ENCODE assay signal across 24 mouse cellular contexts in genomic region chr10:107813814-107814483, GRCm38 (mm10).
DNase-seq lines count a peak whose midpoint lies in the region; ATAC-seq lines count a peak whose summit lies in the region.
"Had no signal": no experiment of that assay in that cellular context is flagged by ENCODE, and none has a peak within 500 bp of the region (broad histone marks: within the 10 kb centered on the region; RNA-seq: fewer than 3 reads in every experiment).

No protein-coding gene starts in this region.

- H3K4me1 ChIP-seq in midbrain, embryonic 15.5 days: no peaks in the 10 kb centered on the region
- H3K4me1 ChIP-seq: embryonic facial prominence, embryonic 12.5 days; limb, embryonic 10.5 days; megakaryocyte, embryonic 14.5 days; neural tube, embryonic 15.5 days had no signal

- 76% methylated on average over 16 of the region's 16 CpGs for WGBS in midbrain, embryonic 15.5 days

- no peaks in the 10 kb centered on the region for H3K9me3 ChIP-seq in midbrain, embryonic 15.5 days
- H3K9me3 ChIP-seq: embryonic facial prominence, embryonic 12.5 days; limb, embryonic 10.5 days; megakaryocyte, embryonic 14.5 days; neural tube, embryonic 15.5 days had no signal

- no peak overlapping the region for H3K27ac ChIP-seq in midbrain, embryonic 15.5 days
- H3K27ac ChIP-seq: embryonic facial prominence, embryonic 12.5 days; gastrocnemius, adult 2 months; limb, embryonic 10.5 days; neural tube, embryonic 15.5 days had no signal

- H3K9ac ChIP-seq in midbrain, embryonic 15.5 days: no peak overlapping the region
- H3K9ac ChIP-seq: embryonic facial prominence, embryonic 12.5 days; liver, postnatal 0 days; neural tube, embryonic 15.5 days had no signal

- H3K36me3 ChIP-seq in midbrain, embryonic 15.5 days (replicated peaks): no peaks in the 10 kb centered on the region
- H3K36me3 ChIP-seq: embryonic facial prominence, embryonic 12.5 days; limb, embryonic 10.5 days; neural tube, embryonic 15.5 days had no signal

- H3K4me3 ChIP-seq in midbrain, embryonic 15.5 days: no peak overlapping the region
- H3K4me3 ChIP-seq: embryonic facial prominence, embryonic 12.5 days; erythroblast, embryonic 14.5 days; gastrocnemius, adult 2 months; limb, embryonic 10.5 days; megakaryocyte, embryonic 14.5 days; neural tube, embryonic 15.5 days had no signal

- H3K27me3 ChIP-seq in midbrain, embryonic 15.5 days (replicated peaks): no peaks in the 10 kb centered on the region
- H3K27me3 ChIP-seq: embryonic facial prominence, embryonic 12.5 days; megakaryocyte, embryonic 14.5 days; neural tube, embryonic 15.5 days had no signal

- no peak overlapping the region for H3K4me2 ChIP-seq in midbrain, embryonic 15.5 days
- H3K4me2 ChIP-seq: embryonic facial prominence, embryonic 12.5 days; neural tube, embryonic 15.5 days had no signal

- peak; percentile 89 for ATAC-seq in frontal cortex, adult (ENCODE audit: low TSS enrichment)
- ATAC-seq in midbrain, embryonic 15.5 days (replicated peaks): no peak
- ATAC-seq: hindbrain, embryonic 16.5 days; intestine, embryonic 16.5 days; liver, postnatal 0 days; midbrain, embryonic 16.5 days had no signal

- no peak for DNase-seq in frontal cortex, postnatal 10 days (ENCODE audit: low spot score in 2 of 2)
- DNase-seq in right cerebral cortex, adult 2 months (ENCODE audit: low spot score in 2 of 2): peak; percentile 5 to 13
- no peak for DNase-seq in right cerebral cortex, postnatal 25 days
- peak; percentile 24 for DNase-seq in layer of hippocampus, adult 9-11 months
- DNase-seq in gastrocnemius, postnatal 4 days (ENCODE audit: low spot score in 2 of 2): no peak
- DNase-seq: adrenal gland, postnatal 36 days; B cell, adult 2 months; cerebellum, adult 9-10 months; gastrocnemius, adult 2 months; heart, adult 11 months; heart, postnatal 36 days; kidney, postnatal 36 days; liver, postnatal 0 days; lung, postnatal 10 days had no signal

Comparison
In these comparisons a context has a peak if more than half of its experiments do, and no peak if none do; other contexts are left out.
1. DNase-seq: peak in right cerebral cortex, adult 2 months (2 of 2) and layer of hippocampus, adult 9-11 months (single experiment); none in frontal cortex, postnatal 10 days (0 of 2), right cerebral cortex, postnatal 25 days (single experiment) and gastrocnemius, postnatal 4 days (0 of 2).